Mouse (Mus musculus) ES-E14 (cell line): ENCODE results near the gene Cux1. TPM values are rescaled to one million over a fixed set of nuclear protein-coding genes. Genes with fewer than 3 reads are reported as not detected.

ENCODE experiments used
- DNase-seq: peaks from one replicate; pipeline ENCODE4 v3.0.0-alpha.2; 2013; ENCODE audit warnings: low read depth, low spot score
- H3K27ac ChIP-seq: 2 replicates; pipeline ENCODE4 v1.5.1; 2012; ENCODE audit warnings: low read depth, mild to moderate bottlenecking, low read length, moderate library complexity, mixed read lengths; ENCODE audit not compliant: poor library complexity, insufficient read depth, severe bottlenecking
- H3K36me3 ChIP-seq: 2 replicates; pipeline ENCODE4 v1.6.1; 2012; ENCODE audit warnings: mild to moderate bottlenecking, low read length, moderate library complexity, mixed read lengths; ENCODE audit not compliant: control insufficient read depth, poor library complexity, insufficient read depth, severe bottlenecking
- H3K4me1 ChIP-seq, 2 experiments: fragments of 150-350 bp in 1 of 2; sonication (generic) in 1 of 2; 2 replicates each; pipeline ENCODE4 v1.6.1; 2012; ENCODE audit warnings: low read length in 2 of 2, mild to moderate bottlenecking in 1 of 2, mixed read lengths in 1 of 2; ENCODE audit not compliant: control insufficient read depth in 2 of 2, insufficient read depth in 2 of 2, poor library complexity in 1 of 2
- H3K4me3 ChIP-seq, 2 experiments: fragments of 150-350 bp in 1 of 2; sonication (generic) in 1 of 2; 2 replicates each; pipeline ENCODE4 v1.5.1; 2012; ENCODE audit warnings: low read length in 2 of 2, low read depth in 1 of 2, mild to moderate bottlenecking in 1 of 2, mixed read lengths in 1 of 2; ENCODE audit not compliant: insufficient read depth in 1 of 2, poor library complexity in 1 of 2, severe bottlenecking in 1 of 2
- H3K9ac ChIP-seq: 2 replicates; pipeline ENCODE4 v1.6.1; 2012; ENCODE audit warnings: low read depth, mild to moderate bottlenecking, low read length, mixed read lengths; ENCODE audit not compliant: poor library complexity, insufficient read depth, severe bottlenecking
- H3K9me3 ChIP-seq: fragments of 150-350 bp; sonication (generic); 2 replicates; pipeline ENCODE4 v1.6.1; 2012; ENCODE audit warnings: low read depth, mild to moderate bottlenecking, low read length; ENCODE audit not compliant: control insufficient read depth, insufficient read depth
- CHD2 ChIP-seq: IDR thresholded peaks from 2 replicates; pipeline ENCODE4 v1.6.1; 2014; ENCODE audit warnings: mild to moderate bottlenecking, low read depth, low read length, inconsistent platforms
- HCFC1 ChIP-seq: IDR thresholded peaks from 2 replicates; pipeline ENCODE4 v1.6.1; 2012; ENCODE audit warnings: low read length, inconsistent platforms, borderline replicate concordance; ENCODE audit not compliant: insufficient read depth
- MAFK ChIP-seq: IDR thresholded peaks from 2 replicates; pipeline ENCODE4 v1.6.1; 2014; ENCODE audit warnings: mild to moderate bottlenecking, low read depth, low read length, inconsistent platforms; ENCODE audit not compliant: insufficient read depth
- ZC3H11A ChIP-seq: IDR thresholded peaks from 2 replicates; pipeline ENCODE4 v1.6.1; 2012; ENCODE audit warnings: low read depth, mild to moderate bottlenecking, inconsistent platforms, low read length, borderline replicate concordance
- ZNF384 ChIP-seq: IDR thresholded peaks from 2 replicates; pipeline ENCODE4 v1.6.1; 2012; ENCODE audit warnings: low read depth, low read length, inconsistent platforms
- in situ Hi-C, 2 experiments: fragments of 600-800 bp; cut with MboI; formaldehyde crosslinking; loops; one replicate each; pipeline ENCODE4 v1.15.1; 2025; ENCODE audit warnings: low sequenced_read_pairs in 2 of 2, inconsistent platforms in 1 of 2; ENCODE audit not compliant: unreplicated experiment in 2 of 2
- total RNA-seq: library from RNA; depleted of rRNA; stranded (reverse); fragments of 300-350 nt; gene quantifications from 2 replicates; pipeline ENCODE4 v1.2.3, GENCODE M21; 2012

The Cux1 gene
- total RNA-seq, 1 experiment = 23.6 TPM

GRCm38 (mm10) chr5:136551571-136551970, 15.7 kb downstream of the Cux1 start:
- Histone ChIP-seq H3K27ac (no peak overlapping the region), H3K4me3 (no peak overlapping the region), H3K4me1 (peaks cover 6 to 30% of the 10 kb centered on the region in 2 experiments; a peak in 3 of 4 replicates), H3K36me3 (no peaks in the 10 kb centered on the region), H3K9me3 (no peaks in the 10 kb centered on the region), H3K9ac (no peak overlapping the region)
- TF ChIP-seq ZNF384 = no peak
- no peak for TF ChIP-seq MAFK
- no peak for TF ChIP-seq CHD2
- no peak for TF ChIP-seq HCFC1
- no peak for TF ChIP-seq ZC3H11A
- DNase-seq = no peak
- in situ Hi-C loops = no loop called here

- in situ Hi-C loops = no loop called here
- TF ChIP-seq ZC3H11A (no peak), ZNF384 (no peak), HCFC1 (no peak), MAFK (no peak), CHD2 (no peak)
- H3K27ac ChIP-seq = no peak overlapping the region
- H3K4me3 ChIP-seq = no peak overlapping the region
- no peaks in the 10 kb centered on the region for H3K36me3 ChIP-seq
- peaks cover 6 to 28% of the 10 kb centered on the region in 2 experiments; a peak in 3 of 4 replicates for H3K4me1 ChIP-seq
- DNase-seq = no peak
- no peak overlapping the region; the same call in 1 of the 2 replicates for H3K9ac ChIP-seq
- H3K9me3 ChIP-seq = no peaks in the 10 kb centered on the region
Measured at GRCm38 (mm10) chr5:136550726-136551125, 16.6 kb downstream of the Cux1 start.

GRCm38 (mm10) chr5:136548776-136549175, 18.5 kb downstream of the Cux1 start:
- Histone ChIP-seq H3K36me3 (no peaks in the 10 kb centered on the region), H3K4me1 (peaks cover 6 to 21% of the 10 kb centered on the region in 2 experiments; a peak in 3 of 4 replicates), H3K27ac (no peak overlapping the region), H3K4me3 (no peak overlapping the region), H3K9me3 (no peaks in the 10 kb centered on the region), H3K9ac (no peak overlapping the region)
- in situ Hi-C loops = no loop called here
- no peak for DNase-seq
- TF ChIP-seq MAFK (no peak), HCFC1 (no peak), ZNF384 (no peak), ZC3H11A (no peak), CHD2 (no peak)

DNA sequence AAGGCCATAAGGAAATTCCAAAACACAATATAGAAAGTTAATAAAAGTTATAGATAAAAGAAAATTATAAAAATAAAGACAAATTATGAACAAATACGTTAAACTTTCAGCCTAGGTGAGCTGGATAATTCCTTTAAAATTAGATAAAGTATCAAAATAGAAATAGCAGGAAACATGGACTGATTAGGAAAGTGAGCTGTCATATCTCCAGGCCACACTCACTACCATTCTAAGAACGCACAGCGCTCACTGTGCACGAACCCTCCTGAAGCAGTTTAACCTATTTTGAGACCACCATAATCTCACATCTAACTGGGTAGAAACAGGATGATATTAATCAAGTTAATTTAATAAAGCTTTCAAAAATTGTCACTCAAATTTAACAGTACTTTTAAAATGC, 22.2 kb downstream of the Cux1 start:
- Histone ChIP-seq H3K9me3 (no peaks in the 10 kb centered on the region), H3K36me3 (no peaks in the 10 kb centered on the region), H3K9ac (no peak overlapping the region), H3K4me3 (no peak overlapping the region), H3K27ac (no peak overlapping the region), H3K4me1 (peaks cover under 1 to 12% of the 10 kb centered on the region in 2 experiments; a peak in 3 of 4 replicates)
- TF ChIP-seq ZC3H11A (no peak), CHD2 (no peak), HCFC1 (no peak), MAFK (no peak), ZNF384 (no peak)
- in situ Hi-C loops = no loop called here
- DNase-seq = no peak
